Mouse (Mus musculus): Measurements from ENCODE around the gene E2f8.

DNA sequence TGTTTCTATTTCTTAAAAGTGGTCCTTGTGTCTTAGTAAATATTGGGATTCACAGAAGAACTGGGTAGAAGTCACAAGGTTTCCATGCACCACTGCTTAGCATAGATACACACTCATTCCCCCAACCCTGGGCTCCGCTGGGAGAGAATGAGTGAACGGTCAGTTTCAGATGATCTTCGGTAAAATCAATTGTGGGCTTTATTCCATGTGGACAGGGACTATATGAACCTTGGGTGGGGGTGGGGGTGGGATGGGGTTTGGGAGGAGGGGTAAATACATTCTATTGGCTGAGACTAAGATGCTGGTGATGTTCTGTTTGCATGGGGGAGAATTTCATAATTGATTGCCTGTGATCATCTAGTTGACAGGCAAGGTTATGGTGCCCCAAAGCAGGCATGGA is 25.9 kb downstream of the E2f8 start:
- no peak for TF ChIP-seq CTCF (IDR thresholded peaks at IDR 0.05; ENCODE audit: extremely low read depth, insufficient read length, insufficient replicate concordance, low read depth, low read length)
- no peak for TF ChIP-seq POLR2A (IDR thresholded peaks at IDR 0.05; ENCODE audit: low read depth, low read length)
